Mouse (Mus musculus): ENCODE data around the gene Vasn. TPM values are rescaled to one million over a fixed set of nuclear protein-coding genes. Genes with fewer than 3 reads are reported as not detected.

Vasn gene
- 12.7 and 21.1 TPM in 2 replicates for polyA plus RNA-seq (2015; fragmentation: Nextera tagmentation; extraction: Ambion mirVana)

DNA sequence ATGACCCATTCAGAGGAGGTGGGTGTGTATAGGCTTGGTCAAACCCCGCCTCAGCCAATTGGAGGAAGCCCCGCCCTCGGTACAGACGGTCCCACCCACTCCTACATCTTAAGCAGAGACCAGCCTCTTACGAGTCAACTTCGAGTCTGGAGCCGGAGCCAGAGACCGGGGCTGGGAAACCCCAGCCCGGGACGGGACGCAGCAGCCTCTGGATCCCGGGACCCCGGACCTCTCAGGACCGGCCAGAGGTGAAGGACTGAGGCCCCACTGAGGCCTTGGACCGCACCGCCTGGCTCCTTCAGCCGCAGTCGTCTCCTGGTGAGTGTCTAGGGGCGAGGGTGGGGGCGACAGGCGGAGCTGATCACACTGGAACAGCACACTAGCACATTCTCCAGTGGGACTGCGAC is at the start of gene Vasn, which contains the start of gene Dnaja3:
Gene Vasn, plus strand, starts transcription at position 111 of the 407 bp plus-strand sequence.
Gene Dnaja3, plus strand, starts transcription at position 159 of the 407 bp plus-strand sequence.

DNA sequence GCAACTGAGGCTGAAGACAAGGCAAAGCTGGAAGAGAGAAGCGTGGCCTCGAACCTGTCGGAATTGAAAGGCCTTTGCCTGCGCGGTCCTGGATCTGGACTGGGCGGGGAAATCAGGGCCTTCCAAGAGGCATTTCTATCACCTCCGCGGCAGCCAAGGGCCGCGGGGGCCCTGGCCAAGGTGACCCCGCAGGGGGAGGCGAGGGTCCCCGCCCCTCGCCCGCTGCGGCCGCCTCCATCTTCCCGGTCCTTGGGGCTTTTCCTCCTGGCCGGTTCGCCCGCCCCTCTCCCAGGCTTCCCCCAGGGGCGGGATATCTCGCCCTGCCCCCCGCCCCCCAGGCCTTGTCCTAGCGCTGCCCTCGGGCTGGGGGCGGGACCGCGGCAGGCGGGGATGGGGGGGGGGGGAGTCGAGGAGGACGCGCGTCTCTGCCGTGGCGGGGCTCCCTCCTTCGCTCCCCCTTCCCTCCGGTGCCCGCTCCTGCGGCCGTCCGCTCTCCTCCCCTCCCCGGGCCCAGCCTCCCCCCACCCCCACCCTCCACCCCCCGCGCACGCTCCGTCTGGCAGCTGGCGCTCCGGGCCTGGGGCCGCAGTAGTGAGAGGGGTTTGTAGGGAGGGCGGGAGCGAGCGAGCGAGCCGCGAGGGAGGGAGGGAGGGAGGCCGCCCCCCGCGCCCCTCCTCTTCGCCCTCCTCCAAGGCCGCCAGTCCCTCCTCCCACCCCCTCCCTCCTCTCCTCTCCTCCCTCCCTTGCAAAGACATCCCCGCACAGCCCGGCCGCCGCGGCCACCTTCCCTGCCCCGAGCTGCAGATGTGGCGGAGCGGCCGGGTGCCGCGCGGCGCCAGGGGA is 45.5 kb upstream of the Vasn start, which contains the start of gene Glis2:
Gene Glis2, plus strand, starts transcription at position 743 of the 843 bp plus-strand sequence.

DNA sequence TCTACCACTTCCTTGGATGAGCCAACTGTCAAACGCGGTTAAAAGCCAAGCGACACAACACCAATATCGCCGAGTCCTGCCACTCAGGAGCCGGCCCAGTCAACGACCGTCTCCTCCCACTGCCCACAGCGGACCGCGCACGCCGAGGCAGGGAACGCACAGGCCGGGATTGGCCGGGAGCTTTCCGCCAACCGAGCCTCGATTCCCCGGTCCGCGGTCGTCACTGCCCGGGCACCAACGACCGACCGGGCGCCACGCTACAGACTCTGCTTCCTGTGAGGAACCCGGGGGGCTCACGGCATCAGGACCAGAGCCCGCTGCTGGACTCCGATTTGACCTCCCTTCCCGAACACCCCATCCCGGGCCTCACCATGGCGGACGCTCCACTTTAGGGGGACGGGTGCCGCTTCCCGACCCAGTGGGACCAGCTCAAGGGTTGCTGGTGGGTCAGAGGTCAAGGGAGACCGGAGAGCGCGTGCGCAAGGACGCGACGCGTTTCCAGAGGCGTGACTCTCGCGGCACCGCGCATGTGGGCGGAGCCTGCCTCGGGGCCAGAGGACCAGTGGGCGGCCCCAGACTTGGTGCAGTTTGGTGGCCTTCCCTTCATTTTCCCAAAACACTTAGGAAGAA is 15.1 kb upstream of the Vasn start, which contains the start of gene Pam16:
Gene Pam16, minus strand, starts transcription at position 508 of the 630 bp plus-strand sequence.

DNA sequence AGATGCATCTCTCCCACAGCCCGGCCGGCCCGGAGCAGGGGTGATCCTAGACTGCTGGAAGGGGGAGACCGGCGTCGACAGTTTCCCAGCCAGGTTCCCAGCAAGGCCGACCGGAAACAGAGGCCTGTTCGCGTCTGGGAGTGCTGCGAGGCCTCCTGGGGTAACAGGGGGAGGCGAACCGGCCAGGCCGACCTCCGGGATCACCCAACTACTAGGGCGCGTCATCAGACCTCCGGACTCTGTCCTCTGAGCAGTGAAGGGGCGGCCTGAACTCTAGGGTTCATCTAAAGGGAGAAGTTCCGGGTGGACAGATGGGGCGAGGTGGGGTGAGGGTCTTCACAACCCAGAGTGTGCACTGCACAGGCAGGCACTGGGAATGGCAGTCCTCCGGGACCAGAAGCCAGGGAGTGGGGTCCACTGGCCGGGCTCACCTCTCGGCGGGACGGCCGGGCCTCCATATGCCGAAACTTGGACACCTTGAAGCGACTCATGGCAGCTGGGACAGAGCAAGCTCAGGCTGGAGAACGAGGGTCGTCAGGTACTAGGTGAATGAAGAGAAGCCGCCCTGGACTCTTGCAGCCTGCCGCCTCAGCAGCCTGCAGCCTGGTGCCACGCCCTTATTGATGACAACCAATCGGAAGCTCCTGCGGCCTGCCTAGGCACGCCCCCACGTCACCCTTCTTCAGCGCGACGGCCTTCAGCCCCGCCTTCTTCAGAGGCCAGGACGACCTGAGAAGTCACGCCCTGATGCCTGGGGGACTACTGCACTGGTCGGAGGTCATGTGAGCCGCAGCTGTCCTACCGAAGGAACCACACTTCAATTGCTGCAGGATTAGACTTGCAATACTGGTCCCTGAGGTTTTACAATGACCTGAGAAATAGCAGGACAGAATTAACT is 39.6 kb downstream of the Vasn start, which contains the start of gene Coro7:
Gene Coro7, minus strand, starts transcription at position 657 of the 898 bp plus-strand sequence.

Other genes with a start within 250 kb of the Vasn start
- 3.1 and 6.9 TPM in 2 replicates for gene Adcy9, start 219.4 kb upstream of the Vasn start, polyA plus RNA-seq (2015; fragmentation: Nextera tagmentation; extraction: Ambion mirVana)
- gene Srl, start 98.1 kb upstream of the Vasn start, polyA plus RNA-seq (2015; fragmentation: Nextera tagmentation; extraction: Ambion mirVana), result 4.1 and 5.3 TPM in 2 replicates
- gene Tfap4, start 80.1 kb upstream of the Vasn start, polyA plus RNA-seq (2015; fragmentation: Nextera tagmentation; extraction: Ambion mirVana), result 9.4 and 9.6 TPM in 2 replicates
- 31.0 and 33.8 TPM in 2 replicates for gene Glis2, start 45.2 kb upstream of the Vasn start, polyA plus RNA-seq (2015; fragmentation: Nextera tagmentation; extraction: Ambion mirVana)
- gene Pam16, start 15.0 kb upstream of the Vasn start, polyA plus RNA-seq (2015; fragmentation: Nextera tagmentation; extraction: Ambion mirVana), result 137 and 182 TPM in 2 replicates
- 37.4 and 74.1 TPM in 2 replicates for gene Dnaja3, start within 50 bp of the Vasn start, polyA plus RNA-seq (2015; fragmentation: Nextera tagmentation; extraction: Ambion mirVana)
- 9.9 and 10.5 TPM in 2 replicates for gene Coro7, start 39.8 kb downstream of the Vasn start, polyA plus RNA-seq (2015; fragmentation: Nextera tagmentation; extraction: Ambion mirVana)
- gene Nmral1, start 79.4 kb downstream of the Vasn start, polyA plus RNA-seq (2015; fragmentation: Nextera tagmentation; extraction: Ambion mirVana), result 20.7 and 23.2 TPM in 2 replicates
- 92.9 and 106 TPM in 2 replicates for gene Hmox2, start 86.4 kb downstream of the Vasn start, polyA plus RNA-seq (2015; fragmentation: Nextera tagmentation; extraction: Ambion mirVana)
- 59.6 and 97.5 TPM in 2 replicates for gene Cdip1, start 150.4 kb downstream of the Vasn start, polyA plus RNA-seq (2015; fragmentation: Nextera tagmentation; extraction: Ambion mirVana)
- gene 4930562C15Rik, start 195.5 kb downstream of the Vasn start, polyA plus RNA-seq (2015; fragmentation: Nextera tagmentation; extraction: Ambion mirVana), result 0.26 and 0.35 TPM in 2 replicates
- 25.1 and 27.9 TPM in 2 replicates for gene Ubald1, start 240.4 kb downstream of the Vasn start, polyA plus RNA-seq (2015; fragmentation: Nextera tagmentation; extraction: Ambion mirVana)
- 37.9 and 52.2 TPM in 2 replicates for gene Mgrn1, start 246.3 kb downstream of the Vasn start, polyA plus RNA-seq (2015; fragmentation: Nextera tagmentation; extraction: Ambion mirVana)